Mouse (Mus musculus): ENCODE measurements around the gene Hdgfl3. TPM values are rescaled to one million over a fixed set of nuclear protein-coding genes. Genes with fewer than 3 reads are reported as not detected.

Hdgfl3 gene
- total and polyA plus RNA-seq, 2 experiments from 2014 or later = 68.1 to 136 TPM

- no peaks in the 10 kb centered on the region for H3K9me3 ChIP-seq (ENCODE audit: low read length)
- H3K36me3 ChIP-seq (ENCODE audit: insufficient read depth, low read length) = no peaks in the 10 kb centered on the region
- TF ChIP-seq CTCF (IDR thresholded peaks at IDR 0.05) = no peak
- H3K27me3 ChIP-seq (ENCODE audit: insufficient read depth, low read length) = no peaks in the 10 kb centered on the region
- DNase-seq (ENCODE audit: low spot score) (no peak), ATAC-seq (ENCODE audit: low FRiP score) (no peak)
- H3K4me1 ChIP-seq (ENCODE audit: insufficient read depth, low read length) = no peaks in the 10 kb centered on the region
- H3K9ac ChIP-seq (replicated peaks; ENCODE audit: low read length, poor library complexity, severe bottlenecking) = no peak overlapping the region
- WGBS = 78% methylated on average over 3 of the region's 3 CpGs
- H3K27ac ChIP-seq (ENCODE audit: low read depth, low read length) = no peak overlapping the region
- H3K4me2 ChIP-seq (ENCODE audit: low read depth, low read length, poor library complexity, severe bottlenecking) = no peak overlapping the region
- no peak overlapping the region for H3K4me3 ChIP-seq (ENCODE audit: low read depth, low read length)
Observed at GRCm38 (mm10) chr7:81851706-81852105, 82.6 kb downstream of the Hdgfl3 start.

- TF ChIP-seq CTCF (IDR thresholded peaks at IDR 0.05) = no peak
- DNase-seq (ENCODE audit: low spot score) = no peak
- Histone ChIP-seq H3K9me3 (ENCODE audit: low read length) (no peaks in the 10 kb centered on the region), H3K27me3 (ENCODE audit: insufficient read depth, low read length) (no peaks in the 10 kb centered on the region), H3K9ac (replicated peaks; ENCODE audit: low read length, poor library complexity, severe bottlenecking) (no peak overlapping the region), H3K4me1 (ENCODE audit: insufficient read depth, low read length) (no peaks in the 10 kb centered on the region), H3K4me2 (ENCODE audit: low read depth, low read length, poor library complexity, severe bottlenecking) (no peak overlapping the region), H3K4me3 (ENCODE audit: low read depth, low read length) (no peak overlapping the region), H3K36me3 (ENCODE audit: insufficient read depth, low read length) (no peaks in the 10 kb centered on the region), H3K27ac (ENCODE audit: low read depth, low read length) (no peak overlapping the region)
- ATAC-seq (ENCODE audit: low FRiP score) = no peak
- 90% methylated on average over 6 of the region's 6 CpGs for WGBS
Observed at GRCm38 (mm10) chr7:81850171-81850570, 84.1 kb downstream of the Hdgfl3 start.

GRCm38 (mm10) chr7:81849633-81850032 is 84.6 kb downstream of the Hdgfl3 start:
- Histone ChIP-seq H3K9me3 (ENCODE audit: low read length) (no peaks in the 10 kb centered on the region), H3K4me2 (ENCODE audit: low read depth, low read length, poor library complexity, severe bottlenecking) (no peak overlapping the region), H3K27me3 (ENCODE audit: insufficient read depth, low read length) (no peaks in the 10 kb centered on the region), H3K4me3 (ENCODE audit: low read depth, low read length) (no peak overlapping the region), H3K9ac (replicated peaks; ENCODE audit: low read length, poor library complexity, severe bottlenecking) (no peak overlapping the region), H3K4me1 (ENCODE audit: insufficient read depth, low read length) (no peaks in the 10 kb centered on the region), H3K27ac (ENCODE audit: low read depth, low read length) (no peak overlapping the region), H3K36me3 (ENCODE audit: insufficient read depth, low read length) (no peaks in the 10 kb centered on the region)
- 92% methylated on average over 7 of the region's 7 CpGs for WGBS
- TF ChIP-seq CTCF (IDR thresholded peaks at IDR 0.05) = no peak
- ATAC-seq (ENCODE audit: low FRiP score) (no peak), DNase-seq (ENCODE audit: low spot score) (no peak)

- Histone ChIP-seq H3K36me3 (ENCODE audit: insufficient read depth, low read length) (no peaks in the 10 kb centered on the region), H3K4me2 (ENCODE audit: low read depth, low read length, poor library complexity, severe bottlenecking) (no peak overlapping the region), H3K27ac (ENCODE audit: low read depth, low read length) (no peak overlapping the region), H3K9me3 (ENCODE audit: low read length) (no peaks in the 10 kb centered on the region), H3K27me3 (ENCODE audit: insufficient read depth, low read length) (no peaks in the 10 kb centered on the region), H3K4me1 (ENCODE audit: insufficient read depth, low read length) (no peaks in the 10 kb centered on the region), H3K9ac (replicated peaks; ENCODE audit: low read length, poor library complexity, severe bottlenecking) (no peak overlapping the region), H3K4me3 (ENCODE audit: low read depth, low read length) (no peak overlapping the region)
- ATAC-seq (ENCODE audit: low FRiP score) (no peak), DNase-seq (ENCODE audit: low spot score) (no peak)
- no peak for TF ChIP-seq CTCF (IDR thresholded peaks at IDR 0.05)
- 93% methylated on average over 5 of the region's 5 CpGs for WGBS
Observed at GRCm38 (mm10) chr7:81849214-81849613, 85.1 kb downstream of the Hdgfl3 start.

DNA sequence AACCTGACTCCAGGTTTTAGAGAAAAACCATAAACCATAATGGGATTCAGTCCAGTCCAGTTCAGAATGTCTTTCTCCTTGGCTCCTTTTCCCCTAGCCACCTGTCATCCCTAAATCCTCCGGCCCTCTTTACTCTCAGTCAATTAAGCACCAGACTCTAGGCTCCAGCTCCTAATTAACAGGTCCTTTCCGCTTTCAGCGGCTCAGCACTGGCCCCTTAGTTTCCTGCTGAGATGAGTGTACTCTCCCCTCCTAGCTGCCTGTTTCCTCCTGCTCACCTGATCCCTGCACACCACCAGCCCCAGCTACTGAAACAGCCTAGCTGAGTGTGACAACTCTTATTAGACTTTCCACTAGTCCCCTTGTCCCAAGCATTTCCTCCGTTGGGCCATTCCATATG is 86.5 kb downstream of the Hdgfl3 start:
- DNase-seq (ENCODE audit: low spot score) (peak; percentile 68), ATAC-seq (ENCODE audit: low FRiP score) (no peak)
- no peaks in the 10 kb centered on the region for H3K4me1 ChIP-seq (ENCODE audit: insufficient read depth, low read length)
- no peak overlapping the region for H3K4me2 ChIP-seq (ENCODE audit: low read depth, low read length, poor library complexity, severe bottlenecking)
- no peak overlapping the region for H3K4me3 ChIP-seq (ENCODE audit: low read depth, low read length)
- no peaks in the 10 kb centered on the region for H3K36me3 ChIP-seq (ENCODE audit: insufficient read depth, low read length)
- no peak overlapping the region for H3K9ac ChIP-seq (replicated peaks; ENCODE audit: low read length, poor library complexity, severe bottlenecking)
- H3K27me3 ChIP-seq (ENCODE audit: insufficient read depth, low read length) = no peaks in the 10 kb centered on the region
- no peak overlapping the region for H3K27ac ChIP-seq (ENCODE audit: low read depth, low read length)
- H3K9me3 ChIP-seq (ENCODE audit: low read length) = no peaks in the 10 kb centered on the region
- 36% methylated on average over 4 of the region's 4 CpGs for WGBS
- TF ChIP-seq CTCF (IDR thresholded peaks at IDR 0.05) = no peak

DNA sequence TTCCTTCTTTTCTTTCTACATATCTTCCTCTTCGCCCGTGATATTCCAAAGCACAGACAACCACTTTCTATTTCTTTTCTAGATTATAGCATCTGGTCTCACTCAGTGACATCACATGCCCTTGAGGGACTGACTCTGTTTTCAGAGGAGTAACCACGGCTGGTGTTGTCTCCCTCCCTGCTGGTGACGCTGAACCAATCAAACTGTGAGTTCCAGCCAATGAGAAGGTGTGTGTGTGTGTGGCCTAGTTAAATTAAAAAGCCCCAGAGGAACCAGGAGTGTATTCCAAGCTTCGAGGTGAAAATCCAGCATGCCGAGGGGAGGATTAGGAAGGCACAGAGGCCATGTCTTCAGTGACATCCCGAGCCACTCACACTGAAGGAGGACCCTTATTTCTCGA is 87.3 kb downstream of the Hdgfl3 start:
- Histone ChIP-seq H3K27ac (ENCODE audit: low read depth, low read length) (no peak overlapping the region), H3K4me1 (ENCODE audit: insufficient read depth, low read length) (no peaks in the 10 kb centered on the region), H3K36me3 (ENCODE audit: insufficient read depth, low read length) (no peaks in the 10 kb centered on the region), H3K9ac (replicated peaks; ENCODE audit: low read length, poor library complexity, severe bottlenecking) (no peak overlapping the region), H3K9me3 (ENCODE audit: low read length) (no peaks in the 10 kb centered on the region), H3K27me3 (ENCODE audit: insufficient read depth, low read length) (no peaks in the 10 kb centered on the region), H3K4me3 (ENCODE audit: low read depth, low read length) (no peak overlapping the region), H3K4me2 (ENCODE audit: low read depth, low read length, poor library complexity, severe bottlenecking) (no peak overlapping the region)
- ATAC-seq (ENCODE audit: low FRiP score) = no peak
- TF ChIP-seq CTCF (IDR thresholded peaks at IDR 0.05) = no peak
- peak; percentile 54 for DNase-seq (ENCODE audit: low spot score)
- WGBS = 39% methylated on average over 8 of the region's 8 CpGs

Measured in midbrain, postnatal 0 days (tissue).